Mouse (Mus musculus): ENCODE measurements at regions not wholly inside any gene's neighbourhood (a gene's known extent, or its start where the extent isn't known, plus 50 kb on each side); places are given as distances from the start of the nearest gene placed in this dataset.

GRCm38 (mm10) chr1:104226493-104226892 is 541.8 kb upstream of the Cdh20 start:
- 21% methylated on average over 4 of the region's 4 CpGs for WGBS
- H3K4me1 ChIP-seq (ENCODE audit: control insufficient read depth, insufficient read depth, low read length) = no peaks in the 10 kb centered on the region
- peak overlapping the region; percentile 79 for H3K27ac ChIP-seq (ENCODE audit: insufficient read depth, low read depth, low read length)
- no peak overlapping the region for H3K4me3 ChIP-seq (ENCODE audit: insufficient read depth, low read depth, low read length)
- no peak for TF ChIP-seq CTCF (IDR thresholded peaks at IDR 0.05; ENCODE audit: insufficient read depth, low read depth, low read length)
- TF ChIP-seq POLR2A (IDR thresholded peaks at IDR 0.05; ENCODE audit: insufficient read depth, low read depth, low read length) = no peak

- no peaks in the 10 kb centered on the region for H3K4me1 ChIP-seq (ENCODE audit: control insufficient read depth, insufficient read depth, low read length)
- no peak overlapping the region for H3K4me3 ChIP-seq (ENCODE audit: insufficient read depth, low read depth, low read length)
- TF ChIP-seq CTCF (IDR thresholded peaks at IDR 0.05; ENCODE audit: insufficient read depth, low read depth, low read length) (no peak), POLR2A (IDR thresholded peaks at IDR 0.05; ENCODE audit: insufficient read depth, low read depth, low read length) (no peak)
- peak overlapping the region; percentile 79 for H3K27ac ChIP-seq (ENCODE audit: insufficient read depth, low read depth, low read length)
- 37% methylated on average over 3 of the region's 3 CpGs for WGBS
These were observed 541.4 kb upstream of the Cdh20 start for GRCm38 (mm10) chr1:104226901-104227300.

- no peak overlapping the region for H3K27ac ChIP-seq (ENCODE audit: insufficient read depth, low read depth, low read length)
- TF ChIP-seq CTCF (IDR thresholded peaks at IDR 0.05; ENCODE audit: insufficient read depth, low read depth, low read length) (no peak), POLR2A (IDR thresholded peaks at IDR 0.05; ENCODE audit: insufficient read depth, low read depth, low read length) (no peak)
- H3K4me1 ChIP-seq (ENCODE audit: control insufficient read depth, insufficient read depth, low read length) = no peaks in the 10 kb centered on the region
- no peak overlapping the region for H3K4me3 ChIP-seq (ENCODE audit: insufficient read depth, low read depth, low read length)
These were observed 526.7 kb upstream of the Cdh20 start for GRCm38 (mm10) chr1:104241605-104242004.

GRCm38 (mm10) chr1:104265775-104266174 is 502.6 kb upstream of the Cdh20 start:
- 97% methylated on average over 1 of the region's 1 CpGs for WGBS

GRCm38 (mm10) chr1:104307941-104308340 is 460.4 kb upstream of the Cdh20 start:
- H3K4me1 ChIP-seq (ENCODE audit: control insufficient read depth, insufficient read depth, low read length) = no peaks in the 10 kb centered on the region
- H3K27ac ChIP-seq (ENCODE audit: insufficient read depth, low read depth, low read length) = no peak overlapping the region
- 96% methylated on average over 2 of the region's 2 CpGs for WGBS
- TF ChIP-seq POLR2A (IDR thresholded peaks at IDR 0.05; ENCODE audit: insufficient read depth, low read depth, low read length) (no peak), CTCF (IDR thresholded peaks at IDR 0.05; ENCODE audit: insufficient read depth, low read depth, low read length) (no peak)
- no peak overlapping the region for H3K4me3 ChIP-seq (ENCODE audit: insufficient read depth, low read depth, low read length)

More at GRCm38 (mm10) chr1:104265775-104266174, 502.6 kb upstream of the Cdh20 start:
- Histone ChIP-seq H3K27ac (ENCODE audit: insufficient read depth, low read depth, low read length) (no peak overlapping the region), H3K4me1 (ENCODE audit: control insufficient read depth, insufficient read depth, low read length) (no peaks in the 10 kb centered on the region), H3K4me3 (ENCODE audit: insufficient read depth, low read depth, low read length) (no peak overlapping the region)
- TF ChIP-seq CTCF (IDR thresholded peaks at IDR 0.05; ENCODE audit: insufficient read depth, low read depth, low read length) = no peak
- no peak for TF ChIP-seq POLR2A (IDR thresholded peaks at IDR 0.05; ENCODE audit: insufficient read depth, low read depth, low read length)

GRCm38 (mm10) chr1:104311617-104312016 is 456.7 kb upstream of the Cdh20 start:
- 81% methylated on average over 4 of the region's 4 CpGs for WGBS

GRCm38 (mm10) chr1:104315058-104315457 is 453.3 kb upstream of the Cdh20 start:
- no peak for TF ChIP-seq POLR2A (IDR thresholded peaks at IDR 0.05; ENCODE audit: insufficient read depth, low read depth, low read length)
- TF ChIP-seq CTCF (IDR thresholded peaks at IDR 0.05; ENCODE audit: insufficient read depth, low read depth, low read length) = no peak
- WGBS = 78% methylated on average over 2 of the region's 2 CpGs
- Histone ChIP-seq H3K4me3 (ENCODE audit: insufficient read depth, low read depth, low read length) (no peak overlapping the region), H3K27ac (ENCODE audit: insufficient read depth, low read depth, low read length) (no peak overlapping the region), H3K4me1 (ENCODE audit: control insufficient read depth, insufficient read depth, low read length) (no peaks in the 10 kb centered on the region)

More at GRCm38 (mm10) chr1:104311617-104312016, 456.7 kb upstream of the Cdh20 start:
- TF ChIP-seq POLR2A (IDR thresholded peaks at IDR 0.05; ENCODE audit: insufficient read depth, low read depth, low read length) (no peak), CTCF (IDR thresholded peaks at IDR 0.05; ENCODE audit: insufficient read depth, low read depth, low read length) (no peak)
- Histone ChIP-seq H3K27ac (ENCODE audit: insufficient read depth, low read depth, low read length) (no peak overlapping the region), H3K4me1 (ENCODE audit: control insufficient read depth, insufficient read depth, low read length) (no peaks in the 10 kb centered on the region), H3K4me3 (ENCODE audit: insufficient read depth, low read depth, low read length) (no peak overlapping the region)

- TF ChIP-seq POLR2A (IDR thresholded peaks at IDR 0.05; ENCODE audit: insufficient read depth, low read depth, low read length) = no peak
- no peak for TF ChIP-seq CTCF (IDR thresholded peaks at IDR 0.05; ENCODE audit: insufficient read depth, low read depth, low read length)
These were observed 450.3 kb upstream of the Cdh20 start for GRCm38 (mm10) chr1:104318020-104318419.

GRCm38 (mm10) chr1:104332666-104333370 is 435.5 kb upstream of the Cdh20 start:
- WGBS = 84% methylated on average over 3 of the region's 3 CpGs
- Histone ChIP-seq H3K4me1 (ENCODE audit: control insufficient read depth, insufficient read depth, low read length) (no peaks in the 10 kb centered on the region), H3K27ac (ENCODE audit: insufficient read depth, low read depth, low read length) (no peak overlapping the region), H3K4me3 (ENCODE audit: insufficient read depth, low read depth, low read length) (no peak overlapping the region)
- TF ChIP-seq CTCF (IDR thresholded peaks at IDR 0.05; ENCODE audit: insufficient read depth, low read depth, low read length) (no peak), POLR2A (IDR thresholded peaks at IDR 0.05; ENCODE audit: insufficient read depth, low read depth, low read length) (no peak)

More at GRCm38 (mm10) chr1:104318020-104318419, 450.3 kb upstream of the Cdh20 start:
- no peak overlapping the region for H3K4me3 ChIP-seq (ENCODE audit: insufficient read depth, low read depth, low read length)
- no peak overlapping the region for H3K27ac ChIP-seq (ENCODE audit: insufficient read depth, low read depth, low read length)
- no peaks in the 10 kb centered on the region for H3K4me1 ChIP-seq (ENCODE audit: control insufficient read depth, insufficient read depth, low read length)
